Mouse (Mus musculus) c-Kit-positive CD71-negative TER-119-negative erythroid progenitor cells, embryonic 14.5 days (primary cell): ENCODE measurements at regions not wholly inside any gene's neighbourhood (a gene's known extent, or its start where the extent isn't known, plus 50 kb on each side); places are given as distances from the start of the nearest gene placed in this dataset.

ENCODE experiments used
- DNase-seq: peaks from one replicate; pipeline ENCODE4 v3.0.0-alpha.2; 2013; ENCODE audit warnings: low read depth

- DNase-seq: no peak
These were observed 181.3 kb downstream of the Gm19935 start for GRCm38 (mm10) chr8:90635766-90636492.

GRCm38 (mm10) chr8:90630796-90631195 lies 186.4 kb downstream of the Gm19935 start:
- no peak for DNase-seq

- DNase-seq: no peak
These were observed 208.8 kb downstream of the Gm19935 start for GRCm38 (mm10) chr8:90608410-90608809.

GRCm38 (mm10) chr8:90600946-90601695 lies 216.1 kb downstream of the Gm19935 start:
- DNase-seq: no peak

- no peak for DNase-seq
These were observed 219.8 kb downstream of the Gm19935 start for GRCm38 (mm10) chr8:90597376-90597775.

- DNase-seq: no peak
These were observed 231.3 kb upstream of the Tox3 start for GRCm38 (mm10) chr8:90579426-90579825.

GRCm38 (mm10) chr8:90576976-90577375 lies 228.8 kb upstream of the Tox3 start:
- DNase-seq: no peak

GRCm38 (mm10) chr8:90574676-90575075 lies 226.5 kb upstream of the Tox3 start:
- DNase-seq: no peak

- no peak for DNase-seq
These were observed 207.9 kb upstream of the Tox3 start for GRCm38 (mm10) chr8:90556079-90556427.

GRCm38 (mm10) chr8:90555415-90556078 lies 207.4 kb upstream of the Tox3 start:
- no peak for DNase-seq

GRCm38 (mm10) chr8:90547276-90547675 lies 199.1 kb upstream of the Tox3 start:
- DNase-seq: no peak

- DNase-seq: no peak
These were observed 194.5 kb upstream of the Tox3 start for GRCm38 (mm10) chr8:90542619-90543018.

- DNase-seq: no peak
These were observed 188.1 kb upstream of the Tox3 start for GRCm38 (mm10) chr8:90536196-90536640.

GRCm38 (mm10) chr8:90535515-90536156 lies 187.5 kb upstream of the Tox3 start:
- DNase-seq: no peak

GRCm38 (mm10) chr8:90521393-90521792 lies 173.2 kb upstream of the Tox3 start:
- no peak for DNase-seq

GRCm38 (mm10) chr8:90520186-90520585 lies 172.0 kb upstream of the Tox3 start:
- no peak for DNase-seq

- no peak for DNase-seq
These were observed 171.4 kb upstream of the Tox3 start for GRCm38 (mm10) chr8:90519567-90519966.

- DNase-seq: no peak
These were observed 166.0 kb upstream of the Tox3 start for GRCm38 (mm10) chr8:90514191-90514590.

- DNase-seq: no peak
These were observed 165.5 kb upstream of the Tox3 start for GRCm38 (mm10) chr8:90513601-90514000.

GRCm38 (mm10) chr8:90513102-90513501 lies 165.0 kb upstream of the Tox3 start:
- DNase-seq: no peak

GRCm38 (mm10) chr8:90512594-90512993 lies 164.5 kb upstream of the Tox3 start:
- no peak for DNase-seq

GRCm38 (mm10) chr8:90504521-90504920 lies 156.4 kb upstream of the Tox3 start:
- no peak for DNase-seq
